Mouse (Mus musculus): ENCODE measurements around the gene Tmem107.

Gene Tmem107

GRCm38 (mm10) chr11:69059975-69060411 is 10.6 kb upstream of the Tmem107 start:
- DNase-seq = peak in 1 of 2 experiments; percentile 53

DNA sequence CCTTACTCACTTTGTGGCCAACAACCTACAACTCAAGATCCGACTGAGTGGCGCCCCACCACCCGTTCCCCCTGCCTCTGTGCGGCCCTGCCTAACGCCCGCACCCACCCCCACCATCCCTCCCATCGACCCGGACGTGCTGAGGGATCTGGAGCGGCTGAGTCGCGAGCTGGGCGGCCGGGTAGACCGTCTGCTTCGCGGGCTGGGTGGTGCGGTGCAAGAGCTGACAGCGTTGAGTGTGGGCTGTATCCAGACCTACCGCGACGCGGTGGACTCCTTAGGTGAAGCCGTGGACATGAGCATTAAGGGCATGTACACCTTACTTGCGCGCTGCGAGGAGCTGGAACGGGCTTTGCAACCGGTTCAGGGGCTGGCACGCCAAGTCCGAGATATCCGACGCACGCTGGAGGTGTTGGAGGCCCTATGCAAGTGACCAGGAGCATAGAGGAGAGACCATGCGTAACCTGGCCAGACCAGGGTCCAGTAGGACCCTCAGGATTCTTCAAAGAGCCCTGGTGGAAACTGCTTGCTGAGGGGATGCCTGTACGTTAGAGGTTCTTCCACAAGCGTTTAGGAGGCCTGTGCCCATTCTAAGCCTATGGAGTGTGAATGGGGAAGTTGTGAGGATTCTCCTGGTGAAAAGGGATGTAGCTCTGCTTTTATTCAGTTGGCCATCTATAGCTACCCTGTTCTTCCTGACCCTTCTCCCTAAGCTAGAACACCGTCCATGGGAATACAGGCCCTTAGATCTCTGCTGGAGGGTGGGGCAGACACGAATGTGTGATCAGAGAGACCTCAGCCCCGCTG is 10.0 kb upstream of the Tmem107 start:
- peak in 1 of 2 experiments; percentile 26 for DNase-seq

GRCm38 (mm10) chr11:69061255-69061912 is 9.2 kb upstream of the Tmem107 start:
- DNase-seq = no peak

DNA sequence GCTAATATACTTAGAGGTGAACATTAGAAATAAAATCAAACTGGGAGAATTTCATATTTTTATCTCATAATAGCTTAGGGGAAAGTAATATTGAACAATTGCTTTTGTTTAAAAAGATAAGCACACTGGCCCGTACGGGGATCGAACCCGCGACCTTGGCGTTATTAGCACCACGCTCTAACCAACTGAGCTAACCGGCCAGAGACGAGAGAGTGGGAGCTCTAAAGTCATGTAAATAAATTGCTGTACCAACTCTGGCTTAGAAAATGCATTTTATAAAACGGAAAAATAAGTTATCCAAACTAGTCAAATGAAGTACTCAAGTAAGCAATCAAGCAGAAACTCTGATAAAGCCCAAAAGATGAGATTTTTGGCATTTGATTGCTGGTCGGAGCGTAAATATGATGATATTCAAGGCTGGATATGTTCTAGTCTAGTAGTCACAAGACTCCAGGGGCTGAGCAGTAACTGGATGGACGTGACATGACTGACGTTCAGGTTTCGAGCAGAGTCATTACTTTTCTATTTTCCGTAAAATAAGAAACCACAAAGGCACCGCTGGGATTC is 8.3 kb upstream of the Tmem107 start:
- DNase-seq = peak; percentile 89 to 90

GRCm38 (mm10) chr11:69062761-69063224 is 7.8 kb upstream of the Tmem107 start:
- peak; percentile 98 for DNase-seq

DNA sequence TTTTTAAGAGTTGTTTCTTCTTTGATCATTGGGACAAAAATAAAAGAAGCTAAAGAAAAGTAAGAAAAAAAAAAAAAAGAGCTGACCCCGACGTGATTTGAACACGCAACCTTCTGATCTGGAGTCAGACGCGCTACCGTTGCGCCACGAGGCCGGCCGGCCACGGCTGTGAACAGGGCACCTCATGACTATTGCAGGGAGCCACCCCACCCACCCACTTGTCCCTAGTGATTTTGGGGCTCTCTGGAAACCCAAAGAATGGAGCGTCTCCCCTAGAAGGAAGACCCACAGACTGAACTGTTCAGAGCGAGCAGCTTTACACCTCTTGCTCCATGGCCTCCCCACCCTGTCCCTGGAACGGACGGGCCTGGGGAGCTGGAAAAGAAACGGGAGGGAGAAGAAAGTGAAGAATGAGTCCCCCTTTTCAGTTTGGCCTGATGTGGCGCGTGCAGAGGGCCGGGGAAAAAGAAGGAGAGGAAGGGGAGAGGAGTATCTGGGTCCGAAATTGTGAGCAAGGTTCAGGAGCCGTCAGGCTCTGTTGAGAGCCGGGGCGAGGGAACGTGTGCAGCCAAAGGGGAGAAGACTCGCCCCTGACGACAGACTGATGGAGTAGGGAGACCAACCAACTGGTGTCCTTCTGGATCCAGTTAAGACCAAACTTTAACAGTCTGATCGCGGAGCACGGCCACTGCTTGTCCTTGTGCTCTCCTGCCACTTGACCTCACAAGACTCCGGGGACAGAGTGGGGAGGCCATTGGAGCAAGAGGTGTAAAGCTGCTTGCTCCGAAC is 7.0 kb upstream of the Tmem107 start:
- DNase-seq = peak; percentile 91

DNA sequence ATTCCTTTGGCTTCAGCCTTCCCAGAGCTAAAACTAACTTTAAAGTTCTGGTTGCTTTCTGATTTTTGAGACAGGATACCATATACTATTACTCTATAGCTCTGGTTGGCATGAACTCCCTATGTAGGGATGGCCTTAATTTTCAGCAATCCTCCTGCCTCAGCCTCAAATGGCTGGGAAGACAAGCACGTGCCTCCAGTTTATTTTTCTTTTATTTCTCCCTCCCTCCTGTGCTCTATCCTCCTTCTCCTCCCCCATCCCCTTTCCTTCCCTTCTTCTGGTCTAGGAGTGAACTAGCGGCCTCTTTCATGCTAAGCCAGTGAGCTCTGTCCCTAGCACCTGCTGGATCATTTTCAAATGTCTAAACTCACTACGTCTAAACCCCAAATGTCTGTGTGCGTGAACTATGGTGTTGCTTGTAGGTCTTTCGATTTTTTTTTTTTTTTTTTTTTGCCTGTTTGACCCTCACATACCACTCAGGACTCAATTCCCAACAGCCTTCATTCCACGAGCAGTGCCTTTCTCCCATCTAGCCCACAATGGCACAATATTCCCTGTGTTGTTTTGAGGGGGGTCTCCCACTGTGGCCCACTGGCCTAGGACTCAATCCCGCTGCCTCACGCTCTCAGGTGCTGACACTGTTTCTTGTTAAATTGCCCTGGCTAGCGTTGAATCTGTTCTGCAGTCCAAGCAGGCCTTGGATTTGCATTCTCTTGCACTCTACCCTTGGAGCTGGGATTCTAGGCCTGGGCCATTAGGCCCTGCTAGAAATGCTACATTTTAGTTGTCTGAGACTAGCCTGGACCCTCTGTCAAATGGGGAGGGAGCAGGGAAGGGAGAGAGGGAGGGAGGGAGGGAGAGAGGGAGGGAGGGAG is 6.1 kb upstream of the Tmem107 start:
- no peak for DNase-seq

DNA sequence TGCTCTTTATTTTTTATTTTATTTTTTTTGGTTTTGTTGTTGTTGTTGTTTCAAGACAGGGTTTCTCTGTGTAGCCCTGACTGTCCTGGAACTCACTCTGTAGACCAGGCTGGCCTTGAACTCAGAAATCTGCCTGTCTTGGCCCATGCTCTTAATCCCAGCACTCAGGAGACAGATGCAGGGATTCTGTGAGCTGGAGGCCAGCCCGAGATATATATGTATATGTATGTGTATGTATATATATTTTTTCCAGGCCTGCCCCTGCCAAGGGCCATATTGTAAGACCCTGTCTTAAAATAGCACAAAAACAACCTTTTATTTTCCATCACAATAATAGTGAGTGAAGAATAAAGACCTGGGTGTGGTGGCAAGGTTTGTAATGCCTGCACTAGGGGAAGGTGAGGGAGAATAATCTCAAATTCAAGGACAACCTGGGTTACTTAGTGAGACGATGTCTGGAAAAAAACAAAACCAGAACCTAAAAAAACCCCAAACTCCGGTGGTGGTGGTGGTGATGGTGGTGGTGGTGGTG is 5.1 kb upstream of the Tmem107 start:
- DNase-seq = no peak

- peak; percentile 35 to 38 for DNase-seq
These were observed 4.3 kb upstream of the Tmem107 start for GRCm38 (mm10) chr11:69066163-69066861.

DNA sequence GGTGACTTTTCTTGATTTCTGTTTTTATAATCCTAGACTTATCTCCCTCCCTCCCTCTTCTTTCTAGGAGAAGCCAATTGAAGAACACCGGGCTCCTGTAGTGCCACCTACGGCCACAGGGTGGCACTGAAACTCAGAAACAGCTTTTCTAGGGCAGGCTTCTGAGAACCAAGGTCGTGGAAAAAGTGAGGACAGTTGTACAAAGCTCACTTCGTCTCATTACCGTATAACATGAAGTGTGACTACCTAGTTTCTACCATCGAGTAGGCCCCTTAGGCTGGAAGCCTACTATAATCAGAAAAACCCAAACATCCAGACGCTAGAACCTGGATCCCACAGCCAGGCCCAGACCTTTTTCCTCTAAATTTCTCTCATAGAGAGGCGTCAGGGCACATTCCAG is 3.6 kb upstream of the Tmem107 start:
- peak; percentile 88 to 90 for DNase-seq

DNA sequence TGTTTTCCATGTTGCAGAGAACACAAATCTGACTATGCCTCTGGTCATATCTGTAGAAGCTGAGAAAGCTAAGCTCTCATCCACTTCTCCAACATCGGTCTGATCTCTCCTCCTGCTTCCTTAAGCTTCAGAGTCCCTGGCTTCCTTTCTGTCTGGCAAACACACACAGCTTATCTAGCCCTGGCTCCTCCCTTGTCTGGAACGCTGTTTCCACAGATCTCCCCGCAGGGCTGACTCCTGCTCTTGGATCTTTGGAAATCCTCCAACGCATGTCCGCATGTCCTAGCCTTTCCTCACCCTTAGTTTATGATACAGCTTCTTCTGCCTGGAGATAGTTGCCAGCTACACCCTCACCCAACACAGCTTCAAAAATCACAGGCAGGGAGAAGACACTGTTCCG is 3.0 kb upstream of the Tmem107 start:
- DNase-seq = no peak

DNA sequence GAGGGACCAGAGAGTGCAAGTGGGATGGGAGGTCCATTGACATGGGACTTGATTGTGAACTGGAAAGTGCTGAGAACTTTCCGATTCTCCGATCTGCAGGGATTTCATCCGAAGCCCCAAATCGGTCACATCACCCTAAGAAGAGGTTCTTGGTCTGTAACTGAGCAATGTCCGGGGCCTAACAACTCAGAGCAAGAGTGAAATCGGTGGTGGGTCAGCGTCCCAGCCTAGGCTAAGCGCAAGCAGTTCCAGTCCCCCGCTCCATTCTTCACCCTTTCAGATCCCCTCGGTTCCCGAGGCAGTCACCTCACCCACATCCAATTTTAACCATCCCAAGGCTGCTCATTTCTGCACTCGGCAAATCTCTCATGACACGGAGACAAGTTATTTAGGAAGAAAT is 513 bp upstream of the Tmem107 start:
- DNase-seq = no peak

DNA sequence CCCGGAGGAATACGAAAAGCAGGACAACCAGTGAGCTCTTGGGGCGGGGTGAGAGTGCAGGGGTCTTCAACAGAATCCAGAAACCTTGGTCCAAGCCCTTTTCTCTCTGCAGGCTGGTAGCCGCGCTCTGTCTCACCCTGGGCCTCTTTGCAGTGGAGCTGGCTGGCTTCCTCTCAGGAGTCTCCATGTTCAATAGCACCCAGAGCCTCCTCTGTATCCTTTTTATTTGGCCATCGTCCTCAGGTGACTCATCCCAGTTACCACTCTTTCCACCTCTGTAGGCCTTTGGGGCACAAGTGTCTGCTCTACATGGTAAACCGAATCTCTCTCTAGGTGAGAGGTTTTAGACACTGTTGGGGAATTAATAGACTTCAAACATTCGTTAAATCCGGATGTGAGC is 656 bp downstream of the Tmem107 start:
- no peak for DNase-seq

DNA sequence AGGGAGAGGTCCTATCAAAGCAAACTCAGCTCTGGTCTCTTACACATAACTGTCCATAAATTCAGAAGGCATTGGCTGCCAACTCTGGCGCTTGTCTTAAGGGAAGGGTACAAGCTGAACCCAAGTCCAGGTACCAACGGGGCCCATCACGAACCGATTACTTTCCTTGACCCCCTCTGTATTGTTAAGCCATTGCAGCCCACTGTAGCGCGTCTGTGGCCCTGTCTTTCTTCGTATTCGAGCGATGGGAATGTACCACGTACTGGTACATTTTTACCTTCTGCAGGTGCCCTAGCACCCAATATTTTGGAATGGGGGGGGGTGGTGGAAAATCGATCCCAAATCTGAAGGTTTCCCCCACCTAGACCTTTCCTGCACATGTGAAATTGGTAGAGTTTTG is 1.6 kb downstream of the Tmem107 start:
- no peak for DNase-seq

DNA sequence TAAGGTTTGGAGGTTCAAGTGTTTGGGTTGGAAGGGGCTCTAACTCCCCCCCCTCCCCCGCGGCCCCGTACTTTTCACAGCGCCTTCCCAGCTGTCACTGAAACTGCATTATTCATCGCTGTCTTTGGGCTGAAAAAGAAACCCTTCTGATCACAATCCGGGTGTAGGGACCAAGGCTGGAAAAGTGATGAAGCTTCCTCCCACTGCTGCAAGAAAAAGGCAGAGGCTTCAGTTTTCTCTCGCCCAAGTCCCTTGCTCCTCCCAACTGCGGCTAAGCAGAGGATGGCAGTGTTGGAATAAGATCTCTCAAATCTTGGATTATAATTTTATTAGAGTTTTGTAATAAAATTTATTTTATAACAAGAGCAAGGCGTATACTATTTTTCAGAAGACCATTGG is 2.1 kb downstream of the Tmem107 start:
- no peak for DNase-seq

GRCm38 (mm10) chr11:69073065-69073888 is 2.7 kb downstream of the Tmem107 start:
- DNase-seq = peak; percentile 89 to 92

GRCm38 (mm10) chr11:69073951-69074775 is 3.6 kb downstream of the Tmem107 start:
- DNase-seq = no peak

- no peak for DNase-seq
These were observed 4.1 kb downstream of the Tmem107 start for GRCm38 (mm10) chr11:69074776-69075069.

GRCm38 (mm10) chr11:69075764-69076479 is 5.3 kb downstream of the Tmem107 start:
- no peak for DNase-seq
